Mouse (Mus musculus) embryonic fibroblast, embryonic 13.5 days (primary cell): Measurements from ENCODE around the gene Atg7.

ENCODE experiments used
- CTCF ChIP-seq: IDR thresholded peaks from 2 replicates; pipeline ENCODE4 v1.5.1; 2011; ENCODE audit warnings: mild to moderate bottlenecking, control low read depth, low read length, moderate library complexity, borderline replicate concordance; ENCODE audit not compliant: insufficient read depth
- POLR2A ChIP-seq: IDR thresholded peaks from 2 replicates; pipeline ENCODE4 v1.6.1; 2011; ENCODE audit warnings: low read depth, mild to moderate bottlenecking, control low read depth, low read length, moderate library complexity

GRCm38 (mm10) chr6:114876546-114876945, 233.6 kb downstream of the Atg7 start:
- TF ChIP-seq CTCF (no peak), POLR2A (no peak)
